22 mouse cellular contexts compared by ENCODE assay signal in the genomic region with DNA sequence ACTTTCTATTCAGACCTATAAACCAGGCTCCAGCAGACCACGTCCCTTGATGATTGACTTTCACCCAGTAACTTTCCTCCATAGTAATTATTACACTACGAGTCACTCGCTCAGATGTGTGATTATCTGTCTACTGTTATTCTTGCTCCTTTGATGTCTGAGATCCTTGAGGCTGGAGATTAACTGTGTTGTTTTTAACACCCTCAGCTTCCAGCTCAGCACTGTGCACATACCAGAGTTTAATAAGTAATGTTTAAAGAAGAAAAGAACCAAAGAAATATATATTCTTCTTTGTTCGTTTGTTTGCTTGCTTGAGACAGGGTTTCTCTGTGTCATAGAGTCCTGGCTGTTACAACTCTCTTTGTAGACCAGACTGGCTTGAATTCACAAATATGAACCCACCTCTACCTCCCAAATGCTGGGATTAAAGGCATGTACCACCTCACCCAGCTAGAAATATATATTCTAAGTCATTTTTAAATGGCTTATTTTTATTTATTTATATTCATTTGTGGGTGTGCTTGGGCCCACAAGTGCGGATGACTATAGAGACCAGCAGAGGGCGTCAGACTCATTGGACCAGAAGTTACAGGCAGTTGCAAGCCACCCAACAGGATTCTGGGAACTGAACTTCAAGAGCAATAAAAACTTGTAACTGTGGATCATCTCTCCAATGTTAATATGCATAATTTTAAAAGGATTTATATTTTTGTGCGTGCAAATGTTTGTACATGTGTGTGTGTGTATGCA. TPM values are rescaled to one million over a fixed set of nuclear protein-coding genes. Genes with fewer than 3 reads are reported as not detected.
DNase-seq lines count a peak whose midpoint lies in the region; ATAC-seq and TF ChIP-seq lines count a peak whose summit lies in the region.
"Had no signal": no experiment of that assay in that cellular context is flagged by ENCODE, and none has a peak within 500 bp of the region (broad histone marks: within the 10 kb centered on the region; RNA-seq: fewer than 3 reads in every experiment).

No protein-coding gene starts in this region.

- no peak overlapping the region for H3K9ac ChIP-seq in stomach, embryonic 16.5 days (ENCODE audit: low read length)
- H3K9ac ChIP-seq: embryonic facial prominence, embryonic 15.5 days; heart, embryonic 12.5 days; hindbrain, embryonic 14.5 days; liver, embryonic 13.5 days had no signal

- H3K27ac ChIP-seq in layer of hippocampus, adult 2 months: no peak overlapping the region
- no peak overlapping the region for H3K27ac ChIP-seq in stomach, embryonic 16.5 days (ENCODE audit: low read length)
- H3K27ac ChIP-seq in thymus, adult 2 months (ENCODE audit: control insufficient read depth, insufficient read depth, low read length): no peak overlapping the region
- H3K27ac ChIP-seq: embryonic facial prominence, embryonic 15.5 days; forebrain, embryonic 10.5 days; hindbrain, embryonic 14.5 days; liver, embryonic 13.5 days had no signal

- H3K4me3 ChIP-seq in layer of hippocampus, adult 2 months: no peak overlapping the region
- no peak overlapping the region for H3K4me3 ChIP-seq in stomach, embryonic 16.5 days (replicated peaks; ENCODE audit: low read length)
- no peak overlapping the region for H3K4me3 ChIP-seq in thymus, adult 2 months (ENCODE audit: control insufficient read depth, insufficient read depth, low read length)
- H3K4me3 ChIP-seq: embryonic facial prominence, embryonic 15.5 days; forebrain, embryonic 10.5 days; heart, embryonic 12.5 days; liver, embryonic 13.5 days had no signal

- WGBS in stomach, embryonic 16.5 days: 57% methylated on average over 7 of the region's 7 CpGs
- 92% methylated on average over 7 of the region's 7 CpGs for WGBS in thymus, adult 2 months

- H3K9me3 ChIP-seq in stomach, embryonic 16.5 days (replicated peaks; ENCODE audit: control insufficient read depth, low read length): no peaks in the 10 kb centered on the region
- H3K9me3 ChIP-seq: embryonic facial prominence, embryonic 15.5 days; forebrain, embryonic 10.5 days; heart, embryonic 12.5 days; liver, embryonic 13.5 days had no signal

- peak; percentile 10 for DNase-seq in CD4-positive, CD25-positive, alpha-beta regulatory T cell, adult 2 months (ENCODE audit: low read depth, low spot score)
- no peak for DNase-seq in layer of hippocampus, adult 2 months (ENCODE audit: low spot score in 2 of 2)
- no peak for DNase-seq in layer of hippocampus, adult 11-12 months (ENCODE audit: low spot score)
- peak; percentile 62 for DNase-seq in R1 (ENCODE audit: low read depth, low spot score)
- DNase-seq in thymus, adult 2 months: no peak
- DNase-seq in cerebellum, postnatal 10 days: no peak
- DNase-seq: adrenal gland, postnatal 10 days; cerebellum, adult 9-11 months; gastrocnemius, postnatal 10 days; kidney, adult 18-20 months; layer of hippocampus, postnatal 36 days; left cerebral cortex, postnatal 4 days; liver, embryonic 13.5 days; right cerebral cortex, adult 18-20 months; thymus, postnatal 36 days had no signal

- peak; percentile 34; the same call in 1 of the 2 replicates for TF ChIP-seq CTCF in layer of hippocampus, adult 2 months (conservative IDR thresholded peaks at IDR 0.05)
- no peak for TF ChIP-seq CTCF in thymus, adult 2 months (IDR thresholded peaks at IDR 0.05; ENCODE audit: borderline replicate concordance, control insufficient read depth, extremely low read depth, insufficient read depth, low read length, poor library complexity)

- H3K4me2 ChIP-seq in stomach, embryonic 16.5 days (ENCODE audit: low read depth, low read length): no peak overlapping the region
- H3K4me2 ChIP-seq: embryonic facial prominence, embryonic 15.5 days; heart, embryonic 12.5 days; hindbrain, embryonic 14.5 days; liver, embryonic 13.5 days had no signal

- H3K4me1 ChIP-seq in stomach, embryonic 16.5 days (ENCODE audit: control insufficient read depth, insufficient read depth, low read length): peaks cover 3% of the 10 kb centered on the region; the same call in 1 of the 2 replicates
- no peaks in the 10 kb centered on the region for H3K4me1 ChIP-seq in thymus, adult 2 months (replicated peaks; ENCODE audit: control insufficient read depth, insufficient read depth, low read length)
- H3K4me1 ChIP-seq: embryonic facial prominence, embryonic 15.5 days; forebrain, embryonic 10.5 days; heart, embryonic 12.5 days; liver, embryonic 13.5 days had no signal

- no peak for ATAC-seq in CD4-positive, CD25-positive, alpha-beta regulatory T cell, adult 4 months
- ATAC-seq in stomach, embryonic 16.5 days (ENCODE audit: insufficient read depth, low FRiP score): peak; percentile 19; the same call in 1 of the 2 replicates
- ATAC-seq: midbrain, embryonic 16.5 days had no signal

- H3K27me3 ChIP-seq in stomach, embryonic 16.5 days (ENCODE audit: control insufficient read depth, insufficient read depth, low read length): no peaks in the 10 kb centered on the region
- H3K27me3 ChIP-seq in thymus, adult 2 months (ENCODE audit: control insufficient read depth, insufficient read depth, low read length): no peaks in the 10 kb centered on the region
- H3K27me3 ChIP-seq: embryonic facial prominence, embryonic 15.5 days; heart, embryonic 12.5 days; liver, embryonic 13.5 days had no signal

- H3K36me3 ChIP-seq in stomach, embryonic 16.5 days (ENCODE audit: control insufficient read depth, insufficient read depth, low read length): no peaks in the 10 kb centered on the region
- H3K36me3 ChIP-seq in thymus, adult 2 months (ENCODE audit: control insufficient read depth, insufficient read depth, low read length): no peaks in the 10 kb centered on the region
- H3K36me3 ChIP-seq: embryonic facial prominence, embryonic 15.5 days; forebrain, embryonic 10.5 days; heart, embryonic 12.5 days; liver, embryonic 13.5 days had no signal

- TF ChIP-seq POLR2A in thymus, adult 2 months (IDR thresholded peaks at IDR 0.05; ENCODE audit: control insufficient read depth, extremely low read depth, insufficient read depth, low read length, poor library complexity): no peak

RNA-seq across cellular contexts. Expression of a gene that starts 43.3 kb away (rescaled TPM):
- polyA plus RNA-seq in CD4-positive, CD25-positive, alpha-beta regulatory T cell, adult 4 months (2017; shearing (Covaris generic)): 1 to 10 TPM in 1 of 2 experiments, under 1 TPM in 1; 0.58 to 3.5 TPM
- 10 to 100 TPM; 22.4 to 24.2 TPM for total RNA-seq in layer of hippocampus, adult 2 months (2021)
- 69.2 and 71.5 TPM in 2 replicates for polyA plus RNA-seq in stomach, embryonic 16.5 days (2015; fragmentation: Nextera tagmentation; extraction: Ambion mirVana)
- 3.8 and 5.5 TPM in 2 replicates for polyA plus RNA-seq in thymus, adult 2 months (2012; rRNA removed)

Comparison
In these comparisons a context has a peak if more than half of its experiments do, and no peak if none do; other contexts are left out.
1. DNase-seq: peak in CD4-positive, CD25-positive, alpha-beta regulatory T cell, adult 2 months (single experiment) and R1 (single experiment); none in layer of hippocampus, adult 2 months (0 of 2), layer of hippocampus, adult 11-12 months (single experiment), thymus, adult 2 months (single experiment) and cerebellum, postnatal 10 days (0 of 2).
2. RNA of a gene that starts 43.3 kb away (polyA plus RNA-seq): 69.2 to 71.5 TPM in stomach, embryonic 16.5 days; 3.8 to 5.5 TPM in thymus, adult 2 months and 0.58 to 3.5 TPM in CD4-positive, CD25-positive, alpha-beta regulatory T cell, adult 4 months; every median in the first group is over 10 times any median in the second.